Mouse (Mus musculus): ENCODE results near the gene Trappc10. TPM values are rescaled to one million over a fixed set of nuclear protein-coding genes. Genes with fewer than 3 reads are reported as not detected.
A peak's percentile ranks its signal among the peaks of the same experiment; 100 is the strongest.

The Trappc10 gene
- total RNA-seq, 2 experiments from 2014 or later, result 37.9 to 50.0 TPM

- no peak for ATAC-seq (replicated peaks; ENCODE audit: low FRiP score, poor library complexity, severe bottlenecking)
Measured at GRCm38 (mm10) chr10:78259702-78260101, 15.3 kb upstream of the Trappc10 start.

GRCm38 (mm10) chr10:78259230-78259629 lies 14.8 kb upstream of the Trappc10 start:
- no peak for ATAC-seq (replicated peaks; ENCODE audit: low FRiP score, poor library complexity, severe bottlenecking)

DNA sequence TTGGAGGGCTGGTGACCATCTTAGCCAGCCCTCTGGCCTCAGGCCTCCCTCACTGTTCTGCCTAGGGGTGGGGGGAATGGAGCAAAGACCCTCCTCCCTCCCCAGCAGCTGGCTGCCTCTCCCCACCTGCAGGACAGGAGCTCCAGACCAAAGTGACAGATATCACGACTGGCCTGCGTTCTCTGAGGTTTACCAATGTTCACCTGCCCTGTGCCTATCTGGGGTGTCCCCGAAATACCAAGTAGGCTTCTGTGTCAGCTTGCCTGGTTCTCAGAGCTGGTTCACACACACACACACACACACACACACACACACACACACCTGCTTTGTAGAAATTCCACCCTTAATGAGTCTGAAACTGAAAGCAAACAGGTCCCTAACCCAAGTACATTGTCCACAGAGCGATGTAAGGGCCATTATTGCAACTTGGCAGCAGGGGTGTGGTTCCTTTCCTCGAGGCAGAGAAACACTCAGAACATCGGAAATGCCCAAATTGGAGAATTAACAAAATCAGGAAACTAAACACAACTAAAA lies 13.8 kb upstream of the Trappc10 start:
- no peak for ATAC-seq (replicated peaks; ENCODE audit: low FRiP score, poor library complexity, severe bottlenecking)

- peak; percentile 92 for ATAC-seq (replicated peaks; ENCODE audit: low FRiP score, poor library complexity, severe bottlenecking)
Measured at GRCm38 (mm10) chr10:78255646-78256059, 11.2 kb upstream of the Trappc10 start.

GRCm38 (mm10) chr10:78247206-78247605 lies 2.8 kb upstream of the Trappc10 start:
- no peak for ATAC-seq (replicated peaks; ENCODE audit: low FRiP score, poor library complexity, severe bottlenecking)

DNA sequence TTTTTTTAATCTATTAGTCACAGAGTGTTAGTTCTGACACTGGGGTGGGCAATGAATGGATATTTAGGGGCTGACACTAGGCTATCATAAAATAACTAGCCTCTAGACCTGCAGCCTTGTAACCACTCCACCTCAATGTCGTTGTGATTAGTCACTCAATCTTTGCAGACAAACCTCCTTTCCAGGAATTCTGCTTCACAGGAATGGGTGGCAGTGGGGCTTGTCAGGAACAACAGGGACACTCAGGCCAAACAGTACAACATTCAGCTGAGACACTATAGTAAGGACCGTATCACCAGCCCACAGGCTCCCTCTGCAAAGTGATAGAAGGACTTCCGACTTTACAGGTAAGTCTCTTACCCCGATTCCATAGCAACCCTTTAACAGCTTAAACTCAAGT lies 2.3 kb upstream of the Trappc10 start:
- ATAC-seq (replicated peaks; ENCODE audit: low FRiP score, poor library complexity, severe bottlenecking), result no peak

DNA sequence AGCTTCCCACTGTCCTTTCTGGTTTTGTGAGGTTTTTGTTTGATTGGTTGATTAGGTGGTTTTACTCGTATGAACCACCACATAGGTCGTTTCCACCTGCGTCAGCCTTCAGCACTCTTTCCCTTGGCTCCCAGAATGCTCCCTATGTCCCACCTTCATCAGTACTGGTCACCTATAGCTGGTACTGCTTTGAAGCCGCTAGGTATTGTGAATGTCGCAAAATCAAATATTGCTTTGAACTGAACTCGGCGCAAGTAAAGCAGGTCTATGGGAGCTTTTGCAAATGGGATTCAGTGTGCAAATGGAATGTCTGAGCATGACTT lies 745 bp upstream of the Trappc10 start:
- ATAC-seq (replicated peaks; ENCODE audit: low FRiP score, poor library complexity, severe bottlenecking), result peak; percentile 45

GRCm38 (mm10) chr10:78244058-78244437 lies 393 bp downstream of the Trappc10 start:
- peak; percentile 42 for ATAC-seq (replicated peaks; ENCODE audit: low FRiP score, poor library complexity, severe bottlenecking)

DNA sequence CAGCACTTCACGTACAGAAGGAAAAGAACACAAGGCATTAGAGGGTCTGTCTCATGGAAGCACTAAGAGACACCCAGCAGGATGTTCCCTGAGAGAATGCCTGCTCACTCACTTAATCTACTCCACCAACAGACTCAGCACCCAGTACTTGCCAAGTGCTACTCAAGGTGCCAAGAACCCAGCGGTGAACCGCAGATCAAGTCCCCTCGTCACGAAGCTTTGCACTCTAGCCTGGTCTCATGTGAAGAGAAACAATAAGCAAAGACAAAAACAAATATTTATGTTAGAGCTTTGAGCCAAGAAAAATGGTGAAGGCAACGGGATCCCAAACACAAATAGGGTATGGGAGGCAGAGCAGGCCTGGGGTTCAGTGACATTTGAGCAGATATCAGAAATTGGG lies 5.5 kb downstream of the Trappc10 start:
- ATAC-seq (replicated peaks; ENCODE audit: low FRiP score, poor library complexity, severe bottlenecking), result no peak

- no peak for ATAC-seq (replicated peaks; ENCODE audit: low FRiP score, poor library complexity, severe bottlenecking)
Measured at GRCm38 (mm10) chr10:78238297-78238696, 6.1 kb downstream of the Trappc10 start.

DNA sequence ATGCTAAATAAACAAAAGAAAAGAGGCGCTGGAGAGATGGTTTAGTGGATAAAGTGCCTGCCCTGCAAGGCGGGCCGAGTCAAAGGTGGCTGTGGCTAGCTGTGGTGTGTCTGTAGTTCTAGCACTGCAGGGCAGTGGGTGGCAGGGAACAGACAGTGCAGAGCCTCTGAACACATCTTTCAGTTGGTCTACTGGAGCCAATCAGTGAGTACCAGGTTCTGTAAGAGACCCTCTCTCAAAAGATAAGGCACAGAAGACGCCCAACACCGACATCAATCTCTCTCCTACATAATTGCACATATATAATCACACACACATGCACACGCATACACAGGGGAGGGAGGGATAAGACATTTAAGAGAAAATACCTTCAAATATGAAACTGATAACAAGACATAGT lies 6.6 kb downstream of the Trappc10 start:
- 0 out of 2 replicates have a peak, but pooled peaks have one; percentile 12 for ATAC-seq (replicated peaks; ENCODE audit: low FRiP score, poor library complexity, severe bottlenecking)

DNA sequence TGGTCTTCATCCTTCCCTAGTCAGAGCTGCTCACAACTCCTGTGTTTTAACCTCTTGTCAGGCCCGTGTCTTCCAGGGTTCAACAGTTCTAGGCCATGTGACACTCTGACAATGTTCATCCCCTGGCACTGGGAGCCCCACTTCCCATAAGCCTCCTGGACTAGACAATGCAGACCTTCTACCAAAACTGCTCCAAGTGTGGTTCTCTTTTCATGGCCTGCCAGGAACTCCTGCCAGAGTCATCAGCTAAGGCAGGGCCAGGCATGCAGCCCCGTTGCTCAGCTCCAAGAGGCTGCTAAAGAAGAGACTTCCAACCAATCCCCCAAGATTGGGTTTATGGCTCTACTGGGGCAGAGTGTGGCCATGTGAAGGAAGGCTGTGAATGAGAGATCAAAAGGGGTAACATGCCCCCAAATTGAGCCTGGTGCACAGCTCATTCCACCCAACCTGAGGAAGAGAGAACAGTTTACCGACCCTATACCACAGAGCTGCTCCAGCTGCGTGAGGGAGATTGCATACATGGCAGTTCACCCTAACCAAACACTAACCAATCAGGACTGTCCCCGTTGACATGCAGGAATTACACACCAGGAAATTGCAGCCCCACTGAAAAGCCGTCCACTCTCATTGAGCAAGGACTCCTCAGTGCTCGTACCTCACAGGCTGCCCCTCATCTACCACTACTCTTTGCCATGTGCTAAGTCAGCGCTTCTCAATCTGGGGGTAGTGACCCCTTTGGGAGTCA lies 7.4 kb downstream of the Trappc10 start:
- 0 out of 2 replicates have a peak, but pooled peaks have one; percentile 18 for ATAC-seq (replicated peaks; ENCODE audit: low FRiP score, poor library complexity, severe bottlenecking)

DNA sequence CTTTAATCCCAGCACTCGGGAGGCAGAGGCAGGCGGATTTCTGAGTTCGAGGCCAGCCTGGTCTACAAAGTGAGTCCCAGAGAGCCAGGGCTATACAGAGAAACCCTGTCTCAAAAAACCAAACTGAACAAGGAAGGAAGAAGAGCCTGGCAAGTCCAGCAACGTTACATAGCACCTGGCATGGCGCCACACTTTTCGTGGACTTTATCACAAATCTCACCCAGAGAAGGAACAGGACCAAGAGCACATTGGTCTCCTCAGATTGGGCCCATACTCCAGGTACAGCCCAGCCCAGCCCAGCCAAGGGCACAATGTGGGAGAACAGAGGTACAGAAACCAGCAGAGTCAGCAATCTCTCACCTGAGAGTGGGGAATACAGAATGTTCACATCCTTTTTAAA lies 10.7 kb downstream of the Trappc10 start:
- ATAC-seq (replicated peaks; ENCODE audit: low FRiP score, poor library complexity, severe bottlenecking), result no peak

DNA sequence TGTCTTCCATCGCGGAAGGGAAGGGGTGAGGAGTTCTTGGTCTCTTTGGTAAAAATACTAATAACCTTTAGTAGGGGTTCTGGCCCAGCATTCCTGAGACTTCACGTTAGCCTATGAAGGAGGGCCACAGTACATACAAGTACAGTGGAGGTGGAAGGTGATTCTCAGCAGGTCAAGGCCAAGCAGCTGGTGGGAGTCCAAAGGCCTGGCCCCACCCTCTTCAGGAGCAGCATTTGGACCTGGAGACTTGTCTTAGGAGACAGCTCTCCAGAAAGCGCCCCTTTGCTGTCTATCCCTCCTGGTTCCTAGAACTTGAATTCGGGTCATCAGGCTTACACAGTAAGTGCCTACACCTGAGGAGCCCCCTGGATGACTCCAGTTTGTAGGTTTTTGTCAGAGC lies 11.3 kb downstream of the Trappc10 start:
- ATAC-seq (replicated peaks; ENCODE audit: low FRiP score, poor library complexity, severe bottlenecking), result no peak

DNA sequence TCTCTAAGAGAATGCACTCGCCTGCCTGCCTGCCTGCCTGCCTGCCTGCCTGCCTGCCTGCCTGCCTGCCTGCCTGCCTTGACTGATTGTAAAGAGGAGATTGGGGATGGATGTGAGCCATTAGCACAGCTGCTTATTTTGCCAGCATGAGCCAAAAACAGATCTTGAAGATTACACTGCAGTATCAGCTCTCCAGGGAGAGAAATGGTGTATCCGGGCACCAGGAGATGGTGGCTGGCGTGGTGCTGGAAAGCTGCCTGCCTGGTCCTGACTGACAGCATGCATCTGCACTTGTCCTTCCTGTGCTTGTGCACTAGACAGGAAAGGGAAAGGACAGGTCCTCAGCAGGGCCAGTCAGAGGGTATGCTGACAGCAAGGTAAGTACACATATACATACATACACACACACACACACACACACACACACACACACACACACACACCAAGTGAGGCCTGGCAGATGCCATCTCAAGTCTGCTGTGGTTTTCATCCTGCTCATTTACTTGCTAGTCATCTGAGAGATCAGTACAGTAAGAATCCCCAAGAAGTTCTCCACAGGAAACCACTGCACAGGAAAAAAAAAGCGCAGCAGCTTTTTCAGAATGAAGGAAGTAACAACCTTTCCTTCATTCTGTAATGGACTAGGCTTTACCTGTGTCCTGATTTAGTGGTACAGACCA lies 12.0 kb downstream of the Trappc10 start:
- ATAC-seq (replicated peaks; ENCODE audit: low FRiP score, poor library complexity, severe bottlenecking), result no peak

DNA sequence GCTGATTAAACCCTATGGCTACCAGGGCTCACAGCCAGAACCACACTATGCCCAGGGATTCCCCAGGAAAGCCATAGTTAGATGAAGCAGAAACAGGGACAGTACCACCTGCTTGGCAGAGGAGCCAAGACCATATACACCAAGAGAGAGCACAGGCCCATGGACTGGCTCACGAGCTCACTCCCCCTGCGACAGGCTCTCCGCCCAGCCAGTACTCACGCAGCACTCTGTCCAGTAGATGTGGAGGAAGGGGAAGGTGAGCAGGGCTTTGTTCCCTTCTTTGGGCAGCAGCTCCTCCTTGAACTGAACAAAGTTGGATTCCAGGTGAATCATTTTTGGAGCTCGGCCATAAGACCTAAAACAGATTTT lies 15.9 kb downstream of the Trappc10 start:
- ATAC-seq (replicated peaks; ENCODE audit: low FRiP score, poor library complexity, severe bottlenecking), result no peak

DNA sequence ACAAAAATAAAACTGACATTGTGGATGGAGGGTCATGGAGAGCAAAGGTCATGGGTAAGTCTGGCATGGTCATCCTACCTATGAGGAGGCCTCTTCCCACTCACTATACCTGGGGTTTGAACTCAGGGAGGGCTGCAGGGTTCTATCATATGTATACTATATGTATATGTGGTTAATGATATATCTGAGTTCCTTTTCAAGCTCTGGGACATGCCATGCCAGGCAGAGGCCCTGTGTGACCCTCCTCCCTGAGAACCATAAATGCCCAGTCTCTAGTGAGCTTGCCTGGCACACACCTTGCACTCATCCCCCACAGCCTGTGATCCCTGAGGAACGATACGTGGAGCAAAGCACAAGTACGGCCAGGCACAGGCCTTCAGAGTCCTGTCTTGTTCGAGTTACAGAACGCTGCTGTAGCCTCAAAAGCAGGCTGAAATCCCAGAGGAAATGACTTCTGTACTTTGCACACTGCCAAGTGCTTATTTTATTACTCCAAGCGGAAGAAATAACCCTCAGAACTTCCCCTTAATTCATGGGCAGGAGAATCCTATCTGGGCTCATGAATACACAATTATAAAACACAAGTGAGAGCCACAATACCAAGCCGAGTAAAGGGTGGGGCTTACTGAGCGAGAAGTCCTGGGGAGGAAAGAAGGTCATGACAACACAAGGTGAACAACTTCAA lies 16.4 kb downstream of the Trappc10 start:
- ATAC-seq (replicated peaks; ENCODE audit: low FRiP score, poor library complexity, severe bottlenecking), result no peak

- no peak for ATAC-seq (replicated peaks; ENCODE audit: low FRiP score, poor library complexity, severe bottlenecking)
Measured at GRCm38 (mm10) chr10:78224136-78224535, 20.3 kb downstream of the Trappc10 start.

- ATAC-seq (replicated peaks; ENCODE audit: low FRiP score, poor library complexity, severe bottlenecking), result no peak
Measured at GRCm38 (mm10) chr10:78222908-78223307, 21.5 kb downstream of the Trappc10 start.

- ATAC-seq (replicated peaks; ENCODE audit: low FRiP score, poor library complexity, severe bottlenecking), result no peak
Measured at GRCm38 (mm10) chr10:78221315-78221714, 23.1 kb downstream of the Trappc10 start.

DNA sequence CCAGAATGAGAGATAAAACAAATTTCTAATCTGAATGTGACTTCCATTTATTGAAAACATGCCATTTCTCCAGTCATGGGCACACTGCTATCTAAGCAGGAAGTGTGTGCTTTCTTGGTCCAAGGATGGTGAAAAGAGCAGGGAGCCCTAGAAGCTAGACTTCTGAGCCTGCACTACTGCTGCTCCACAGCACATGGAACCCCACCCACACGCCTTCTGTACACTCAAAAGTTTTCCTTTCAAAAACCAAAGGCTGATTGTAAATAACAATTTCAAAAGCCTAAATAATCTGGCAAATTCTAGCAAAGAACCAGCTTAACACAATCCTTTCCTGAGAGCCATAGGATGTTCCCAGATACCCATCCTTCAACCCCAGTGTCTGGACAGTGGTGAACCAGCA lies 24.9 kb downstream of the Trappc10 start:
- ATAC-seq (replicated peaks; ENCODE audit: low FRiP score, poor library complexity, severe bottlenecking), result no peak

All from erythroblast, adult 5-6 weeks (primary cell).